Mouse (Mus musculus) limb, embryonic 15.5 days (tissue): ENCODE measurements around the gene Kbtbd2. TPM values are rescaled to one million over a fixed set of nuclear protein-coding genes. Genes with fewer than 3 reads are reported as not detected.

ENCODE experiments used
- polyA plus RNA-seq: library from polyadenylated mRNA; unstranded; fragments of >200 nt; fragmentation: Nextera tagmentation; extraction: Ambion mirVana; gene quantifications from 2 replicates; pipeline ENCODE4 v1.2.1, GENCODE M21; 2015

The Kbtbd2 gene
- polyA plus RNA-seq, 1 experiment from 2014 or later, result 25.5 TPM

Other genes with a start within 250 kb of the Kbtbd2 start
- gene Pde1c, start 228.7 kb downstream of the Kbtbd2 start, polyA plus RNA-seq, result 1.6 and 2.3 TPM in 2 replicates
- 77.9 and 106 TPM in 2 replicates for gene Lsm5, start 93.1 kb downstream of the Kbtbd2 start, polyA plus RNA-seq
- 7.9 and 8.2 TPM in 2 replicates for gene Avl9, start 82.9 kb downstream of the Kbtbd2 start, polyA plus RNA-seq
- gene Fkbp9, start 34.2 kb upstream of the Kbtbd2 start, polyA plus RNA-seq, result 234 and 259 TPM in 2 replicates
- gene Nt5c3, start 126.1 kb upstream of the Kbtbd2 start, polyA plus RNA-seq, result 55.6 and 61.5 TPM in 2 replicates
- 0.22 and 0.28 TPM in 2 replicates for gene Vmn1r4, start 126.2 kb upstream of the Kbtbd2 start, polyA plus RNA-seq
- gene Vmn1r5, start 172.5 kb upstream of the Kbtbd2 start, polyA plus RNA-seq, result not detected in 2 replicates
- not detected in 2 replicates for gene Vmn1r6, start 199.4 kb upstream of the Kbtbd2 start, polyA plus RNA-seq
- gene Vmn1r7, start 227.5 kb upstream of the Kbtbd2 start, polyA plus RNA-seq, result not detected in 2 replicates
- not detected in 2 replicates for gene Vmn1r8, start 234.5 kb upstream of the Kbtbd2 start, polyA plus RNA-seq